Mouse (Mus musculus): ENCODE results near the gene Snrnp200.
A peak's percentile ranks its signal among the peaks of the same experiment; 100 is the strongest.
"Not testable (repeated sequence)": the region's sequence is repeated elsewhere in the genome, so short reads cannot be mapped to it uniquely, and the experiment has no call there.

Snrnp200 gene

GRCm38 (mm10) chr2:127254604-127255134, 46.5 kb downstream of the Snrnp200 start:
- no peak for DNase-seq

- no peak for DNase-seq
Measured at GRCm38 (mm10) chr2:127255294-127255693, 47.1 kb downstream of the Snrnp200 start.

- DNase-seq, result no peak
Measured at GRCm38 (mm10) chr2:127259340-127259739, 51.2 kb downstream of the Snrnp200 start.

- DNase-seq, result no peak
Measured at GRCm38 (mm10) chr2:127262480-127262879, 54.3 kb downstream of the Snrnp200 start.

- no peak for DNase-seq
Measured at GRCm38 (mm10) chr2:127267854-127268253, 59.7 kb downstream of the Snrnp200 start.

- peak; percentile 98 for DNase-seq
Measured at GRCm38 (mm10) chr2:127269491-127270299, 61.5 kb downstream of the Snrnp200 start, which contains the start of gene Stard7. Gene Stard7 (plus strand): TSS chr2:127270218.

- peak; percentile 93 for DNase-seq
Measured at GRCm38 (mm10) chr2:127270300-127271041, 62.3 kb downstream of the Snrnp200 start.

GRCm38 (mm10) chr2:127271042-127271515, 62.9 kb downstream of the Snrnp200 start:
- DNase-seq, result peak; percentile 50

- DNase-seq, result not testable (repeated sequence)
Measured at GRCm38 (mm10) chr2:127272049-127272448, 63.9 kb downstream of the Snrnp200 start.

- no peak for DNase-seq
Measured at GRCm38 (mm10) chr2:127272806-127273205, 64.6 kb downstream of the Snrnp200 start.

GRCm38 (mm10) chr2:127274590-127274989, 66.4 kb downstream of the Snrnp200 start:
- DNase-seq, result no peak

- no peak for DNase-seq
Measured at GRCm38 (mm10) chr2:127275551-127276320, 67.5 kb downstream of the Snrnp200 start.

- DNase-seq, result no peak
Measured at GRCm38 (mm10) chr2:127278162-127278561, 70.0 kb downstream of the Snrnp200 start.
